Mouse (Mus musculus) embryonic facial prominence, embryonic 11.5 days (tissue): ENCODE measurements around the gene Rdh19. TPM values are rescaled to one million over a fixed set of nuclear protein-coding genes. Genes with fewer than 3 reads are reported as not detected.
"Not testable (repeated sequence)": the region's sequence is repeated elsewhere in the genome, so short reads cannot be mapped to it uniquely, and the experiment has no call there.

Experiments used
- ATAC-seq: fragments of 200-750 bp; cut with Nextera tagmentation; replicated peaks from 2 replicates; pipeline ENCODE4 v1.8.0; 2017; ENCODE audit warnings: low read depth; ENCODE audit not compliant: insufficient number of reproducible peaks, low FRiP score, low TSS enrichment
- DNase-seq: peaks from one replicate; pipeline ENCODE4 v3.0.0-alpha.2; 2015; ENCODE audit warnings: low spot score
- H3K27ac ChIP-seq: fragments of 300-500 bp; sonication (generic); replicated peaks from 2 replicates; pipeline ENCODE4 v1.5.1; 2014; ENCODE audit warnings: mild to moderate bottlenecking, low read depth, low read length, control low read depth
- H3K27me3 ChIP-seq: fragments of 300-500 bp; sonication (generic); 2 replicates; pipeline ENCODE4 v1.6.1; 2014; ENCODE audit warnings: mild to moderate bottlenecking, low read length, moderate library complexity, mixed read lengths; ENCODE audit not compliant: control insufficient read depth, insufficient read depth
- H3K36me3 ChIP-seq: fragments of 300-500 bp; sonication (generic); replicated peaks from 2 replicates; pipeline ENCODE4 v1.6.1; 2014; ENCODE audit warnings: low read depth, mild to moderate bottlenecking, low read length, moderate library complexity, mixed read lengths; ENCODE audit not compliant: control insufficient read depth, insufficient read depth
- H3K4me1 ChIP-seq: fragments of 300-500 bp; sonication (generic); 2 replicates; pipeline ENCODE4 v1.6.1; 2014; ENCODE audit warnings: low read length, mixed read lengths; ENCODE audit not compliant: control insufficient read depth, insufficient read depth
- H3K4me2 ChIP-seq: fragments of 300-500 bp; sonication (generic); 2 replicates; pipeline ENCODE4 v1.6.1; 2014; ENCODE audit warnings: low read depth, mild to moderate bottlenecking, control low read depth, low read length, moderate library complexity
- H3K4me3 ChIP-seq: fragments of 300-500 bp; sonication (generic); 2 replicates; pipeline ENCODE4 v1.5.1; 2014; ENCODE audit warnings: low read depth, low read length, control low read depth
- H3K9ac ChIP-seq: fragments of 300-500 bp; sonication (generic); replicated peaks from 2 replicates; pipeline ENCODE4 v1.6.1; 2014; ENCODE audit warnings: mild to moderate bottlenecking, control low read depth, low read length
- H3K9me3 ChIP-seq: fragments of 300-500 bp; sonication (generic); replicated peaks from 2 replicates; pipeline ENCODE4 v1.6.1; 2016; ENCODE audit warnings: mild to moderate bottlenecking, low read length, inconsistent platforms, mixed read lengths; ENCODE audit not compliant: control insufficient read depth
- WGBS: fragments of 180-500 bp; shearing (Covaris S2); extraction: QIAGEN DNeasy Blood & Tissue Kit; methylation state at CpG from one replicate; pipeline ENCODE4 v1.1.7; 2014; 5-methylcytosine and 5-hydroxymethylcytosine counted together
- polyA plus RNA-seq: library from polyadenylated mRNA; unstranded; fragments of >200 nt; fragmentation: Nextera tagmentation; extraction: Ambion mirVana; gene quantifications from 2 replicates; pipeline ENCODE4 v1.2.1, GENCODE M21; 2014

Gene Rdh19
- not detected in 2 replicates for polyA plus RNA-seq

DNA sequence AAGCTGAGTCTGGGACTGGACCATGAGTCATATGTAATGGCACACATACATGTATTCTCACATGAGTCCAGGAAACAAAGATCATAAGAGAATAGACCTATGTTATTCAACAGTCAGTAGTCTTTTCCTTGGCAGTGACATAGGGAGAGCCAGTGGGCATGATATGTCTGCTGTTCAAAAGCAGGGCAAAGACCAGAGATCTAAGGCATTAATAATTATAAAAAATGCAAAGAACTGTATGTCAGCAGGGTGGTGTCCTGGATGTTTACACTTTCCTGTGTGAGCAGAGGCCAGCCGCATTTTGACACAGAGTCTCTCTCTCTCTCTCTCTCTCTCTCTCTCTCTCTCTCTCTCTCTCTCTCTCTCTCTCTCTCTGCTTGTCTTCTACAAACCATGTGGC is at the start of gene Rdh19:
Gene Rdh19, plus strand, starts transcription at position 301 of the 400 bp plus-strand sequence.
- 88% methylated on average over 1 of the region's 1 CpGs for WGBS
- no peak for ATAC-seq

GRCm38 (mm10) chr10:127800891-127801290 is 48.8 kb upstream of the Rdh19 start, which contains the start of gene Rdh16:
Gene Rdh16 (plus strand): TSS chr10:127801152.
- no peak for ATAC-seq
- no peak within 1 kb of the TSS for H3K27ac ChIP-seq

More for the DNA sequence above, at the start of gene Rdh19:
- Histone ChIP-seq H3K4me3 (no peak within 1 kb of the TSS), H3K9me3 (no peaks in the 10 kb centered on the region), H3K27me3 (no peaks in the 10 kb centered on the region), H3K9ac (no peak within 1 kb of the TSS), H3K4me1 (no peaks in the 10 kb centered on the region), H3K27ac (no peak within 1 kb of the TSS), H3K4me2 (no peak within 1 kb of the TSS), H3K36me3 (no peaks in the 10 kb centered on the region)
- DNase-seq, result no peak

DNA sequence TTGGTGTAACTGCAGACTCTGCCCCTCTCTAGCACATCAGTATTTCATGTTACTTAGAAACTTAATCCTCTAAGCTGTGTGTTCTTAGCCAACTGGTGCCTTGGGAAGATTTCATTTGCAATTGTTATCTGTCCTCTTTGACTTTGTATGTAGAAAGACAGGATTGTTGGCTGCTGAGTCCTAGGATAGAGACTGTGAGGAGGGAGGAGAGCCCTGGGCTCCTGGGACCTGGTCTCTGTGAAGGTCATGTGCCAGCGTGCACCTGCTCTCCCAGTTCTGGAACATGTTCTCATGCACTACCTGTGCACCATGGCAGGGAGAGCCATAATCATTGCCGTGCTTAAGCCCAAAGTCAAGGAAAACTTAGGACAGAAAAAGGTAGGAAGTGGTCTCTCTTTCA is 48.1 kb upstream of the Rdh19 start:
- H3K27ac ChIP-seq, result no peak overlapping the region
- no peak overlapping the region for H3K4me2 ChIP-seq
- H3K4me1 ChIP-seq, result no peaks in the 10 kb centered on the region
- no peak overlapping the region for H3K9ac ChIP-seq
- ATAC-seq (no peak), DNase-seq (no peak)
- no peaks in the 10 kb centered on the region for H3K27me3 ChIP-seq
- no peaks in the 10 kb centered on the region for H3K9me3 ChIP-seq
- 84% methylated on average over 2 of the region's 2 CpGs for WGBS
- H3K36me3 ChIP-seq, result no peaks in the 10 kb centered on the region
- H3K4me3 ChIP-seq, result no peak overlapping the region

More at GRCm38 (mm10) chr10:127800891-127801290, 48.8 kb upstream of the Rdh19 start, which contains the start of gene Rdh16:
- 90% methylated on average over 6 of the region's 6 CpGs for WGBS
- Histone ChIP-seq H3K27me3 (no peaks in the 10 kb centered on the region), H3K4me2 (no peak within 1 kb of the TSS), H3K9me3 (no peaks in the 10 kb centered on the region), H3K4me1 (no peaks in the 10 kb centered on the region), H3K9ac (no peak within 1 kb of the TSS), H3K36me3 (no peaks in the 10 kb centered on the region), H3K4me3 (no peak within 1 kb of the TSS)
- DNase-seq, result no peak

GRCm38 (mm10) chr10:127802236-127802635 is 47.5 kb upstream of the Rdh19 start:
- DNase-seq, result no peak
- Histone ChIP-seq H3K4me2 (no peak overlapping the region), H3K27me3 (no peaks in the 10 kb centered on the region), H3K36me3 (no peaks in the 10 kb centered on the region), H3K4me3 (no peak overlapping the region), H3K9ac (no peak overlapping the region), H3K4me1 (no peaks in the 10 kb centered on the region), H3K27ac (no peak overlapping the region), H3K9me3 (no peaks in the 10 kb centered on the region)
- 76% methylated on average over 5 of the region's 5 CpGs for WGBS
- ATAC-seq, result no peak

GRCm38 (mm10) chr10:127804416-127804815 is 45.3 kb upstream of the Rdh19 start:
- Histone ChIP-seq H3K9ac (no peak overlapping the region), H3K27ac (no peak overlapping the region), H3K36me3 (no peaks in the 10 kb centered on the region), H3K4me3 (no peak overlapping the region), H3K27me3 (no peaks in the 10 kb centered on the region), H3K4me1 (no peaks in the 10 kb centered on the region), H3K9me3 (no peaks in the 10 kb centered on the region), H3K4me2 (no peak overlapping the region)
- ATAC-seq (no peak), DNase-seq (no peak)
- 62% methylated on average over 7 of the region's 7 CpGs for WGBS

GRCm38 (mm10) chr10:127815888-127816287 is 33.8 kb upstream of the Rdh19 start:
- Histone ChIP-seq H3K4me2 (no peak overlapping the region), H3K27ac (no peak overlapping the region), H3K4me3 (no peak overlapping the region), H3K9me3 (no peaks in the 10 kb centered on the region), H3K27me3 (no peaks in the 10 kb centered on the region), H3K9ac (no peak overlapping the region), H3K36me3 (no peaks in the 10 kb centered on the region), H3K4me1 (no peaks in the 10 kb centered on the region)
- DNase-seq, result no peak
- ATAC-seq, result no peak

- not testable (repeated sequence) for DNase-seq
- 67% methylated on average over 4 of the region's 4 CpGs for WGBS
Observed at GRCm38 (mm10) chr10:127817268-127817910, 32.3 kb upstream of the Rdh19 start.

GRCm38 (mm10) chr10:127821806-127822205 is 27.9 kb upstream of the Rdh19 start:
- not testable (repeated sequence) for H3K27ac ChIP-seq
- WGBS, result 81% methylated on average over 2 of the region's 2 CpGs

More at GRCm38 (mm10) chr10:127817268-127817910, 32.3 kb upstream of the Rdh19 start:
- H3K27me3 ChIP-seq, H3K27ac ChIP-seq, ATAC-seq, H3K9me3 ChIP-seq, H3K4me2 ChIP-seq, H3K9ac ChIP-seq, H3K4me1 ChIP-seq, H3K36me3 ChIP-seq, H3K4me3 ChIP-seq: not testable (repeated sequence)

More at GRCm38 (mm10) chr10:127821806-127822205, 27.9 kb upstream of the Rdh19 start:
- not testable (repeated sequence) for H3K9ac ChIP-seq, H3K36me3 ChIP-seq, H3K4me1 ChIP-seq, H3K9me3 ChIP-seq, H3K4me3 ChIP-seq, H3K4me2 ChIP-seq, ATAC-seq, H3K27me3 ChIP-seq, DNase-seq
